Mouse (Mus musculus): ENCODE measurements around the gene Pin4. TPM values are rescaled to one million over a fixed set of nuclear protein-coding genes. Genes with fewer than 3 reads are reported as not detected.
"Not testable (repeated sequence)": the region's sequence is repeated elsewhere in the genome, so short reads cannot be mapped to it uniquely, and the experiment has no call there.

Gene Pin4
- polyA plus RNA-seq, 1 experiment from 2014 or later = 72.1 TPM

GRCm38 (mm10) chrX:102085798-102086443 is 33.3 kb upstream of the Pin4 start:
- Histone ChIP-seq H3K27ac (no peak overlapping the region), H3K36me3 (no peaks in the 10 kb centered on the region), H3K9ac (no peak overlapping the region), H3K27me3 (peaks cover 6% of the 10 kb centered on the region), H3K4me1 (peaks cover 15% of the 10 kb centered on the region), H3K9me3 (replicated peaks) (no peaks in the 10 kb centered on the region), H3K4me3 (no peak overlapping the region), H3K4me2 (replicated peaks) (no peak overlapping the region)
- ATAC-seq (ENCODE audit: low FRiP score) = no peak
- WGBS = 80% methylated on average over 8 of the region's 8 CpGs

GRCm38 (mm10) chrX:102090605-102091004 is 28.6 kb upstream of the Pin4 start:
- Histone ChIP-seq H3K27me3 (peaks cover 9% of the 10 kb centered on the region; the same call in 1 of the 2 replicates), H3K4me1 (no peaks in the 10 kb centered on the region), H3K9ac (no peak overlapping the region), H3K9me3 (replicated peaks) (no peaks in the 10 kb centered on the region), H3K36me3 (no peaks in the 10 kb centered on the region), H3K27ac (no peak overlapping the region), H3K4me3 (no peak overlapping the region), H3K4me2 (replicated peaks) (no peak overlapping the region)
- WGBS = 82% methylated on average over 3 of the region's 3 CpGs
- no peak for ATAC-seq (ENCODE audit: low FRiP score)

- H3K4me2 ChIP-seq (replicated peaks) = no peak overlapping the region
- H3K4me1 ChIP-seq = no peaks in the 10 kb centered on the region
- no peaks in the 10 kb centered on the region for H3K36me3 ChIP-seq
- H3K4me3 ChIP-seq = no peak overlapping the region
- 0 out of 2 replicates have a peak, but pooled peaks cover 3% of the 10 kb centered on the region for H3K27me3 ChIP-seq
- H3K9ac ChIP-seq = no peak overlapping the region
- no peak overlapping the region for H3K27ac ChIP-seq
- no peaks in the 10 kb centered on the region for H3K9me3 ChIP-seq (replicated peaks)
- ATAC-seq (ENCODE audit: low FRiP score) = no peak
- 75% methylated on average over 7 of the region's 7 CpGs for WGBS
Observed at GRCm38 (mm10) chrX:102094381-102094904, 24.8 kb upstream of the Pin4 start.

GRCm38 (mm10) chrX:102101886-102102285 is 17.4 kb upstream of the Pin4 start:
- WGBS = 64% methylated on average over 7 of the region's 7 CpGs
- Histone ChIP-seq H3K27ac (no peak overlapping the region), H3K36me3 (no peaks in the 10 kb centered on the region), H3K9ac (no peak overlapping the region), H3K4me1 (no peaks in the 10 kb centered on the region), H3K4me2 (replicated peaks) (no peak overlapping the region), H3K27me3 (peaks cover 4% of the 10 kb centered on the region; the same call in 1 of the 2 replicates), H3K9me3 (replicated peaks) (no peaks in the 10 kb centered on the region), H3K4me3 (no peak overlapping the region)
- no peak for ATAC-seq (ENCODE audit: low FRiP score)

- H3K36me3 ChIP-seq; H3K27ac ChIP-seq; ATAC-seq (ENCODE audit: low FRiP score); H3K4me2 ChIP-seq (replicated peaks); H3K9me3 ChIP-seq (replicated peaks); H3K9ac ChIP-seq; H3K27me3 ChIP-seq; H3K4me1 ChIP-seq; H3K4me3 ChIP-seq: not testable (repeated sequence)
- WGBS = 84% methylated on average over 2 of the region's 2 CpGs
Observed at GRCm38 (mm10) chrX:102103830-102104229, 15.4 kb upstream of the Pin4 start.

GRCm38 (mm10) chrX:102109349-102109748 is 9.9 kb upstream of the Pin4 start:
- H3K9me3 ChIP-seq (replicated peaks); H3K4me3 ChIP-seq; H3K4me2 ChIP-seq (replicated peaks); H3K9ac ChIP-seq; ATAC-seq (ENCODE audit: low FRiP score); H3K27ac ChIP-seq; H3K36me3 ChIP-seq; H3K4me1 ChIP-seq: not testable (repeated sequence)
- WGBS = 79% methylated on average over 5 of the region's 5 CpGs
- peaks cover 14% of the 10 kb centered on the region for H3K27me3 ChIP-seq

GRCm38 (mm10) chrX:102115676-102116075 is 3.6 kb upstream of the Pin4 start:
- no peak overlapping the region for H3K4me2 ChIP-seq (replicated peaks)
- no peak for ATAC-seq (ENCODE audit: low FRiP score)
- no peaks in the 10 kb centered on the region for H3K36me3 ChIP-seq
- H3K9ac ChIP-seq = no peak overlapping the region
- peaks cover 11% of the 10 kb centered on the region for H3K27me3 ChIP-seq
- no peaks in the 10 kb centered on the region; the same call in 1 of the 2 replicates for H3K4me1 ChIP-seq
- peak overlapping the region; percentile 72 for H3K27ac ChIP-seq
- H3K4me3 ChIP-seq = no peak overlapping the region
- no peaks in the 10 kb centered on the region for H3K9me3 ChIP-seq (replicated peaks)
- 51% methylated on average over 4 of the region's 4 CpGs for WGBS

GRCm38 (mm10) chrX:102121321-102121720 is 2.1 kb downstream of the Pin4 start:
- no peaks in the 10 kb centered on the region for H3K9me3 ChIP-seq (replicated peaks)
- H3K27me3 ChIP-seq = no peaks in the 10 kb centered on the region
- H3K4me1 ChIP-seq = no peaks in the 10 kb centered on the region; the same call in 1 of the 2 replicates
- no peak overlapping the region for H3K9ac ChIP-seq
- H3K4me2 ChIP-seq (replicated peaks) = no peak overlapping the region
- peaks cover 8% of the 10 kb centered on the region; the same call in 1 of the 2 replicates for H3K36me3 ChIP-seq
- 87% methylated on average over 2 of the region's 2 CpGs for WGBS
- H3K27ac ChIP-seq = no peak overlapping the region
- H3K4me3 ChIP-seq = no peak overlapping the region
- ATAC-seq (ENCODE audit: low FRiP score) = no peak

- Histone ChIP-seq H3K27me3 (no peaks in the 10 kb centered on the region; the same call in none of the 2 replicates), H3K4me2 (replicated peaks) (no peak overlapping the region), H3K27ac (no peak overlapping the region), H3K4me1 (no peaks in the 10 kb centered on the region), H3K36me3 (peaks cover 6% of the 10 kb centered on the region; the same call in 1 of the 2 replicates), H3K9ac (no peak overlapping the region), H3K9me3 (replicated peaks) (no peaks in the 10 kb centered on the region), H3K4me3 (no peak overlapping the region)
- 88% methylated on average over 1 of the region's 1 CpGs for WGBS
- no peak for ATAC-seq (ENCODE audit: low FRiP score)
Observed at GRCm38 (mm10) chrX:102141157-102141556, 21.9 kb downstream of the Pin4 start.

- peak; percentile 99 for ATAC-seq (ENCODE audit: low FRiP score)
- H3K4me1 ChIP-seq = no peaks in the 10 kb centered on the region
- WGBS = 15% methylated on average over 42 of the region's 42 CpGs
- H3K27ac ChIP-seq = peak within 1 kb of the TSS; percentile 44
- no peaks in the 10 kb centered on the region for H3K9me3 ChIP-seq (replicated peaks)
- H3K4me3 ChIP-seq = peak within 1 kb of the TSS; percentile 42
- no peaks in the 10 kb centered on the region for H3K36me3 ChIP-seq
- H3K4me2 ChIP-seq (replicated peaks) = peak within 1 kb of the TSS; percentile 50
- peak within 1 kb of the TSS; percentile 56 for H3K9ac ChIP-seq
- H3K27me3 ChIP-seq = no peaks in the 10 kb centered on the region
Observed at GRCm38 (mm10) chrX:102156618-102157422, 37.6 kb downstream of the Pin4 start, which contains the start of gene Ercc6l. Ercc6l (minus strand) TSS chrX:102157091.

- H3K36me3 ChIP-seq = no peaks in the 10 kb centered on the region
- ATAC-seq (ENCODE audit: low FRiP score) = no peak
- WGBS = 52% methylated on average over 5 of the region's 5 CpGs
Observed at GRCm38 (mm10) chrX:102157423-102157791, 38.2 kb downstream of the Pin4 start.

GRCm38 (mm10) chrX:102159778-102160177 is 40.5 kb downstream of the Pin4 start:
- no peak overlapping the region for H3K4me3 ChIP-seq
- H3K4me1 ChIP-seq = no peaks in the 10 kb centered on the region
- H3K4me2 ChIP-seq (replicated peaks) = no peak overlapping the region
- ATAC-seq (ENCODE audit: low FRiP score) = no peak
- H3K27me3 ChIP-seq = no peaks in the 10 kb centered on the region
- H3K27ac ChIP-seq = no peak overlapping the region
- no peak overlapping the region for H3K9ac ChIP-seq
- no peaks in the 10 kb centered on the region for H3K36me3 ChIP-seq
- WGBS = 53% methylated on average over 2 of the region's 2 CpGs
- no peaks in the 10 kb centered on the region for H3K9me3 ChIP-seq (replicated peaks)

More at GRCm38 (mm10) chrX:102157423-102157791, 38.2 kb downstream of the Pin4 start:
- Histone ChIP-seq H3K9me3 (replicated peaks) (no peaks in the 10 kb centered on the region), H3K4me1 (no peaks in the 10 kb centered on the region), H3K27ac (peak overlapping the region; percentile 40), H3K27me3 (no peaks in the 10 kb centered on the region), H3K4me3 (peak overlapping the region; percentile 26), H3K9ac (no peak overlapping the region), H3K4me2 (replicated peaks) (peak overlapping the region; percentile 45)

Measured in hindbrain, embryonic 12.5 days (tissue).